Mouse (Mus musculus): Measurements from ENCODE around the gene Brd1. TPM values are rescaled to one million over a fixed set of nuclear protein-coding genes. Genes with fewer than 3 reads are reported as not detected.

Brd1 gene
- total and polyA plus RNA-seq, 3 experiments, result 49.8 to 64.0 (median 59.4) TPM

GRCm38 (mm10) chr15:88700759-88701158 is 33.3 kb downstream of the Brd1 start:
- Histone ChIP-seq H3K4me3 (ENCODE audit: low read depth, low read length) (no peak overlapping the region), H3K36me3 (replicated peaks) (peaks cover 99% of the 10 kb centered on the region), H3K27me3 (ENCODE audit: insufficient read depth, low read length) (no peaks in the 10 kb centered on the region), H3K9me3 (replicated peaks) (no peaks in the 10 kb centered on the region), H3K4me1 (ENCODE audit: insufficient read depth, low read depth, low read length) (0 out of 2 replicates have a peak, but pooled peaks cover 4% of the 10 kb centered on the region)
- TF ChIP-seq POLR2AphosphoS5 (IDR thresholded peaks at IDR 0.05; ENCODE audit: insufficient replicate concordance, low read depth, low read length) (no peak), GATA1 (IDR thresholded peaks at IDR 0.05; ENCODE audit: borderline replicate concordance, low read length) (no peak)
- DNase-seq (ENCODE audit: low spot score) (no peak), ATAC-seq (ENCODE audit: extremely low read depth, insufficient number of reproducible peaks, low FRiP score, poor library complexity, severe bottlenecking) (no peak)

GRCm38 (mm10) chr15:88699508-88699907 is 34.5 kb downstream of the Brd1 start:
- Histone ChIP-seq H3K4me3 (ENCODE audit: low read depth, low read length) (no peak overlapping the region), H3K36me3 (replicated peaks) (peaks cover 99% of the 10 kb centered on the region), H3K4me1 (ENCODE audit: insufficient read depth, low read depth, low read length) (peaks cover 8% of the 10 kb centered on the region; the same call in 1 of the 2 replicates), H3K27me3 (ENCODE audit: insufficient read depth, low read length) (no peaks in the 10 kb centered on the region), H3K9me3 (replicated peaks) (no peaks in the 10 kb centered on the region)
- no peak for TF ChIP-seq TAL1 (conservative IDR thresholded peaks at IDR 0.05; ENCODE audit: low read depth, low read length)
- no peak for TF ChIP-seq CTCF (IDR thresholded peaks at IDR 0.05; ENCODE audit: low read depth, low read length)
- no peak for TF ChIP-seq GATA2 (IDR thresholded peaks at IDR 0.05; ENCODE audit: borderline replicate concordance, low read depth, low read length)
- no peak for TF ChIP-seq POLR2AphosphoS5 (IDR thresholded peaks at IDR 0.05; ENCODE audit: insufficient replicate concordance, low read depth, low read length)
- TF ChIP-seq GATA1 (IDR thresholded peaks at IDR 0.05; ENCODE audit: borderline replicate concordance, low read length), result no peak
- DNase-seq (ENCODE audit: low spot score) (no peak), ATAC-seq (ENCODE audit: extremely low read depth, insufficient number of reproducible peaks, low FRiP score, poor library complexity, severe bottlenecking) (no peak)

- DNase-seq (ENCODE audit: low spot score), result no peak
- ATAC-seq (ENCODE audit: extremely low read depth, insufficient number of reproducible peaks, low FRiP score, poor library complexity, severe bottlenecking), result no peak
- no peak overlapping the region for H3K4me3 ChIP-seq (ENCODE audit: low read depth, low read length)
- H3K4me1 ChIP-seq (ENCODE audit: insufficient read depth, low read depth, low read length), result peaks cover 8% of the 10 kb centered on the region; the same call in 1 of the 2 replicates
- no peaks in the 10 kb centered on the region for H3K27me3 ChIP-seq (ENCODE audit: insufficient read depth, low read length)
- no peaks in the 10 kb centered on the region for H3K9me3 ChIP-seq (replicated peaks)
- peaks cover 99% of the 10 kb centered on the region for H3K36me3 ChIP-seq (replicated peaks)
- TF ChIP-seq GATA1 (IDR thresholded peaks at IDR 0.05; ENCODE audit: borderline replicate concordance, low read length) (no peak), CTCF (IDR thresholded peaks at IDR 0.05; ENCODE audit: low read depth, low read length) (no peak), GATA2 (IDR thresholded peaks at IDR 0.05; ENCODE audit: borderline replicate concordance, low read depth, low read length) (no peak), TAL1 (conservative IDR thresholded peaks at IDR 0.05; ENCODE audit: low read depth, low read length) (no peak), POLR2AphosphoS5 (IDR thresholded peaks at IDR 0.05; ENCODE audit: insufficient replicate concordance, low read depth, low read length) (no peak)
Measured at GRCm38 (mm10) chr15:88697586-88697985, 36.4 kb downstream of the Brd1 start.

GRCm38 (mm10) chr15:88696055-88696454 is 38.0 kb downstream of the Brd1 start:
- Histone ChIP-seq H3K9me3 (replicated peaks) (no peaks in the 10 kb centered on the region), H3K4me1 (ENCODE audit: insufficient read depth, low read depth, low read length) (peaks cover 8% of the 10 kb centered on the region; the same call in 1 of the 2 replicates), H3K27me3 (ENCODE audit: insufficient read depth, low read length) (no peaks in the 10 kb centered on the region), H3K36me3 (replicated peaks) (peaks cover 99% of the 10 kb centered on the region), H3K4me3 (ENCODE audit: low read depth, low read length) (no peak overlapping the region)
- ATAC-seq (ENCODE audit: extremely low read depth, insufficient number of reproducible peaks, low FRiP score, poor library complexity, severe bottlenecking) (no peak), DNase-seq (ENCODE audit: low spot score) (no peak)
- TF ChIP-seq POLR2AphosphoS5 (IDR thresholded peaks at IDR 0.05; ENCODE audit: insufficient replicate concordance, low read depth, low read length) (no peak), TAL1 (conservative IDR thresholded peaks at IDR 0.05; ENCODE audit: low read depth, low read length) (no peak), CTCF (IDR thresholded peaks at IDR 0.05; ENCODE audit: low read depth, low read length) (no peak), GATA2 (IDR thresholded peaks at IDR 0.05; ENCODE audit: borderline replicate concordance, low read depth, low read length) (no peak), GATA1 (IDR thresholded peaks at IDR 0.05; ENCODE audit: borderline replicate concordance, low read length) (no peak)

- TF ChIP-seq GATA1 (IDR thresholded peaks at IDR 0.05; ENCODE audit: borderline replicate concordance, low read length) (no peak), TAL1 (conservative IDR thresholded peaks at IDR 0.05; ENCODE audit: low read depth, low read length) (no peak), GATA2 (IDR thresholded peaks at IDR 0.05; ENCODE audit: borderline replicate concordance, low read depth, low read length) (no peak), CTCF (IDR thresholded peaks at IDR 0.05; ENCODE audit: low read depth, low read length) (no peak), POLR2AphosphoS5 (IDR thresholded peaks at IDR 0.05; ENCODE audit: insufficient replicate concordance, low read depth, low read length) (no peak)
- no peak overlapping the region for H3K4me3 ChIP-seq (ENCODE audit: low read depth, low read length)
- peaks cover 99% of the 10 kb centered on the region for H3K36me3 ChIP-seq (replicated peaks)
- no peaks in the 10 kb centered on the region for H3K9me3 ChIP-seq (replicated peaks)
- DNase-seq (ENCODE audit: low spot score) (no peak), ATAC-seq (ENCODE audit: extremely low read depth, insufficient number of reproducible peaks, low FRiP score, poor library complexity, severe bottlenecking) (no peak)
- peaks cover 8% of the 10 kb centered on the region; the same call in 1 of the 2 replicates for H3K4me1 ChIP-seq (ENCODE audit: insufficient read depth, low read depth, low read length)
- no peaks in the 10 kb centered on the region for H3K27me3 ChIP-seq (ENCODE audit: insufficient read depth, low read length)
Measured at GRCm38 (mm10) chr15:88694033-88694432, 40.0 kb downstream of the Brd1 start.

- DNase-seq (ENCODE audit: low spot score), result no peak
- Histone ChIP-seq H3K36me3 (replicated peaks) (peaks cover 99% of the 10 kb centered on the region), H3K4me1 (ENCODE audit: insufficient read depth, low read depth, low read length) (peaks cover 5% of the 10 kb centered on the region; the same call in 1 of the 2 replicates), H3K9me3 (replicated peaks) (no peaks in the 10 kb centered on the region), H3K27me3 (ENCODE audit: insufficient read depth, low read length) (no peaks in the 10 kb centered on the region), H3K4me3 (ENCODE audit: low read depth, low read length) (no peak overlapping the region)
- no peak for ATAC-seq (ENCODE audit: extremely low read depth, insufficient number of reproducible peaks, low FRiP score, poor library complexity, severe bottlenecking)
- TF ChIP-seq GATA2 (IDR thresholded peaks at IDR 0.05; ENCODE audit: borderline replicate concordance, low read depth, low read length) (no peak), TAL1 (conservative IDR thresholded peaks at IDR 0.05; ENCODE audit: low read depth, low read length) (no peak), POLR2AphosphoS5 (IDR thresholded peaks at IDR 0.05; ENCODE audit: insufficient replicate concordance, low read depth, low read length) (no peak), CTCF (IDR thresholded peaks at IDR 0.05; ENCODE audit: low read depth, low read length) (no peak), GATA1 (IDR thresholded peaks at IDR 0.05; ENCODE audit: borderline replicate concordance, low read length) (no peak)
Measured at GRCm38 (mm10) chr15:88692720-88693119, 41.3 kb downstream of the Brd1 start.
